Mouse (Mus musculus) neural tube, embryonic 12.5 days (tissue): ENCODE data around the gene Lin37. TPM values are rescaled to one million over a fixed set of nuclear protein-coding genes. Genes with fewer than 3 reads are reported as not detected.

Source experiments
- ATAC-seq: fragments of 200-750 bp; cut with Nextera tagmentation; 2 replicates; pipeline ENCODE4 v1.8.0; 2017; ENCODE audit warnings: low read depth, mild to moderate bottlenecking, moderate TSS enrichment, moderate library complexity; ENCODE audit not compliant: low FRiP score
- H3K27ac ChIP-seq: fragments of 300-500 bp; sonication (generic); 2 replicates; pipeline ENCODE4 v1.5.1; 2016
- H3K27me3 ChIP-seq: fragments of 300-500 bp; sonication (generic); replicated peaks from 2 replicates; pipeline ENCODE4 v1.6.1; 2016; ENCODE audit warnings: mild to moderate bottlenecking
- H3K36me3 ChIP-seq: fragments of 300-500 bp; sonication (generic); 2 replicates; pipeline ENCODE4 v1.6.1; 2016; ENCODE audit warnings: mild to moderate bottlenecking
- H3K4me1 ChIP-seq: fragments of 300-500 bp; sonication (generic); 2 replicates; pipeline ENCODE4 v1.6.1; 2016
- H3K4me2 ChIP-seq: fragments of 300-500 bp; sonication (generic); replicated peaks from 2 replicates; pipeline ENCODE4 v1.6.1; 2016; ENCODE audit warnings: mild to moderate bottlenecking
- H3K4me3 ChIP-seq: fragments of 300-500 bp; sonication (generic); 2 replicates; pipeline ENCODE4 v1.5.1; 2016
- H3K9ac ChIP-seq: fragments of 300-500 bp; sonication (generic); 2 replicates; pipeline ENCODE4 v1.6.1; 2016; ENCODE audit warnings: mild to moderate bottlenecking
- H3K9me3 ChIP-seq: fragments of 300-500 bp; sonication (generic); 2 replicates; pipeline ENCODE4 v1.6.1; 2016; ENCODE audit warnings: mild to moderate bottlenecking
- WGBS: fragments of 180-500 bp; shearing (Covaris S2); methylation state at CpG from one replicate; pipeline ENCODE4 v1.1.7; 2016; 5-methylcytosine and 5-hydroxymethylcytosine counted together
- microRNA-seq: library from miRNA; unstranded; fragments of <30 nt; microRNA quantifications from one replicate; pipeline ENCODE4, GENCODE M21; 2017
- polyA plus RNA-seq: library from polyadenylated mRNA; unstranded; fragments of >200 nt; fragmentation: Nextera tagmentation; extraction: Ambion mirVana; gene quantifications from 2 replicates; pipeline ENCODE4 v1.2.1, GENCODE M21; 2016

Lin37 gene
- polyA plus RNA-seq, 1 experiment from 2014 or later: 52.8 TPM

DNA sequence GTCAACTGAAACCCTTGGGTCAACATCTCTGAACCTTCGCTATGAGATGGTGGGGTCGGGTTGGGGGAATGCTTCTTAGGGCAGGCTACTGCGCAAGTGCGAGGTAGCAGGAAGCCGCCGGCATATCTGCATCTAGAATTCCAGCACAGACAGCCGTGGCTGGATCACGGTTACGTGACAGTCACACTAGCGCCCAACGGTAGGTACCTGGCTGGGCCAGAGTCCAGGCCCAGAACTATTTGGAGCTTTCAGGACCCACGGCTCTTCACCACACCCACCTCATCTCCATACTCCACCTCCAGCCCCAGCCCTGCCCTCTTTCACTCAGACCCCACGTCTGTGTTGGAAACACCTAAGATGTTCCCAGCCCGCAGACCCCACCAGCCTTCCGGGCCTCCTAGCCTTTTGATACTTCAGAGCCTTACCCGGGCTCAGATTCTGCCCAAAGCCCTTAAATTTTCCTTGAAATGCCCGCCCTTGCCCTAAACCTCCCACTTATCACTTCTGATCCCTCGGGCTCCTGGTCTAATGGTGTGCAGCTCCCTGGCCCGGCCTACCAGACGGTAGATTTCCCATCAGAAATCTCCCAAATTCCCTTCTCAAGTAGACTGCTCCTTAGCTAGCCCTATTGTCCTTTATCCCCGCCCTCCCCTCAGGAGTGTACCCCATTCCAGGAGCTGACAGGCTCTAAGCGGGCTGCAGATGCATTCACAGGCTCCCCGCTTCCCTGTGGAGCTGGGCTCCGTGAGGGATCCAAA, 44.5 kb downstream of the Lin37 start:
- 62% methylated on average over 24 of the region's 24 CpGs for WGBS
- Histone ChIP-seq H3K36me3 (no peaks in the 10 kb centered on the region), H3K4me1 (no peaks in the 10 kb centered on the region), H3K9ac (no peak overlapping the region), H3K27me3 (peaks cover 5% of the 10 kb centered on the region; the same call in 1 of the 2 replicates), H3K9me3 (no peaks in the 10 kb centered on the region), H3K4me3 (no peak overlapping the region), H3K27ac (no peak overlapping the region), H3K4me2 (no peak overlapping the region)
- no peak for ATAC-seq

DNA sequence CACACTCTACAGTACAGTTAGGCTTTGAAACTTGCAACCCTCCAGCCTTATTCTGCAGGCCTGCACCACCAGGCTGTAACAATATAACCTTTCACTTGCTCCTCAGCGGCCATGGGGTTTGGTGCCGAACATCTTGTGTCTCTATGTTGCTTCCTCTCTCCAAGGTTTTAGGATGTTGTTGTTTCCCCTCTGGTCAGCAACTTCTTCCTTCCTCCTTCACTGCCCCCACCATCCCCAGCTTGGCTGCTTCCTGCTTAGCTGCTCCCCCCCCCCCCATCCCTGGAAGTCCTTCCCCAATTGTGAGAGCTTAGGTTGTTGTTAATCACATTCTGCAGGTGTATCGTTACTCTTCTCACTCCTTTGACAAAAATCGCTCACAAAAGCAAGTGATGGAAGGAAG, 51.6 kb downstream of the Lin37 start:
- Histone ChIP-seq H3K4me1 (no peaks in the 10 kb centered on the region), H3K9ac (no peak overlapping the region), H3K27me3 (no peaks in the 10 kb centered on the region), H3K4me3 (no peak overlapping the region), H3K4me2 (no peak overlapping the region), H3K36me3 (no peaks in the 10 kb centered on the region), H3K27ac (no peak overlapping the region), H3K9me3 (no peaks in the 10 kb centered on the region)
- ATAC-seq: no peak
- 79% methylated on average over 4 of the region's 4 CpGs for WGBS

Small RNAs within 50 kb of the gene (microRNA-seq; reads per million reads assigned to microRNA genes)
- gene Gm38670 (1.1 reads per million), gene Mir3569 (not detected)

Other genes starting within 250 kb of the Lin37 start
- 21.8 and 24.3 TPM in 2 replicates for gene Syne4, start 245.0 kb downstream of the Lin37 start, polyA plus RNA-seq
- not detected in 2 replicates for gene E130208F15Rik, start 238.1 kb downstream of the Lin37 start, polyA plus RNA-seq
- 25.9 and 26.7 TPM in 2 replicates for gene Sdhaf1, start 235.9 kb downstream of the Lin37 start, polyA plus RNA-seq
- 10.7 and 11.1 TPM in 2 replicates for gene Lrfn3, start 197.1 kb downstream of the Lin37 start, polyA plus RNA-seq
- gene Tyrobp, start 146.1 kb downstream of the Lin37 start, polyA plus RNA-seq: 22.6 and 23.2 TPM in 2 replicates
- 0.72 and 1.2 TPM in 2 replicates for gene Hcst, start 140.0 kb downstream of the Lin37 start, polyA plus RNA-seq
- gene Nfkbid, start 138.1 kb downstream of the Lin37 start, polyA plus RNA-seq: 1.4 and 2.1 TPM in 2 replicates
- gene Aplp1, start 114.3 kb downstream of the Lin37 start, polyA plus RNA-seq: 368 and 386 TPM in 2 replicates
- 13.5 and 14.6 TPM in 2 replicates for gene Kirrel2, start 102.1 kb downstream of the Lin37 start, polyA plus RNA-seq
- gene Nphs1, start 101.5 kb downstream of the Lin37 start, polyA plus RNA-seq: 2.0 and 3.3 TPM in 2 replicates
- gene Prodh2, start 66.2 kb downstream of the Lin37 start, polyA plus RNA-seq: not detected in 2 replicates
- gene Arhgap33, start 24.8 kb downstream of the Lin37 start, polyA plus RNA-seq: 78.3 and 90.0 TPM in 2 replicates
- 5.4 and 6.0 TPM in 2 replicates for gene Hspb6, start 7.7 kb downstream of the Lin37 start, polyA plus RNA-seq
- gene Proser3, start 7.5 kb downstream of the Lin37 start, polyA plus RNA-seq: 9.7 and 11.0 TPM in 2 replicates
- 83.8 and 87.9 TPM in 2 replicates for gene U2af1l4, start 3.5 kb upstream of the Lin37 start, polyA plus RNA-seq
- gene Gm49396, start 3.5 kb upstream of the Lin37 start, polyA plus RNA-seq: 16.2 and 17.1 TPM in 2 replicates
- gene Psenen, start 3.8 kb upstream of the Lin37 start, polyA plus RNA-seq: 137 and 143 TPM in 2 replicates
- gene Igflr1, start 5.6 kb upstream of the Lin37 start, polyA plus RNA-seq: 4.1 and 5.7 TPM in 2 replicates
- 12.2 and 13.7 TPM in 2 replicates for gene Kmt2b, start 28.9 kb upstream of the Lin37 start, polyA plus RNA-seq
- 0.22 and 0.47 TPM in 2 replicates for gene Zbtb32, start 39.1 kb upstream of the Lin37 start, polyA plus RNA-seq
- 1.6 and 1.9 TPM in 2 replicates for gene Upk1a, start 53.0 kb upstream of the Lin37 start, polyA plus RNA-seq
- gene Cox6b1, start 66.3 kb upstream of the Lin37 start, polyA plus RNA-seq: 912 and 934 TPM in 2 replicates
- gene Etv2, start 76.0 kb upstream of the Lin37 start, polyA plus RNA-seq: not detected in 2 replicates
- gene Rbm42, start 90.5 kb upstream of the Lin37 start, polyA plus RNA-seq: 163 and 167 TPM in 2 replicates
- 39.5 and 45.2 TPM in 2 replicates for gene Haus5, start 105.2 kb upstream of the Lin37 start, polyA plus RNA-seq
- not detected in 2 replicates for gene Pmis2, start 111.8 kb upstream of the Lin37 start, polyA plus RNA-seq
- gene 2200002J24Rik, start 139.1 kb upstream of the Lin37 start, polyA plus RNA-seq: not detected in 2 replicates
- gene Atp4a, start 152.4 kb upstream of the Lin37 start, polyA plus RNA-seq: 1.3 and 2.0 TPM in 2 replicates
- gene Tmem147, start 169.7 kb upstream of the Lin37 start, polyA plus RNA-seq: 185 and 194 TPM in 2 replicates
- 1.4 and 1.5 TPM in 2 replicates for gene Gapdhs, start 183.8 kb upstream of the Lin37 start, polyA plus RNA-seq
- gene Sbsn, start 191.6 kb upstream of the Lin37 start, polyA plus RNA-seq: 1.1 and 2.6 TPM in 2 replicates
- 0.24 and 0.38 TPM in 2 replicates for gene Dmkn, start 203.9 kb upstream of the Lin37 start, polyA plus RNA-seq
- gene Krtdap, start 228.1 kb upstream of the Lin37 start, polyA plus RNA-seq: not detected in 2 replicates